Mouse (Mus musculus): Measurements from ENCODE around the gene Serpina3f. TPM values are rescaled to one million over a fixed set of nuclear protein-coding genes. Genes with fewer than 3 reads are reported as not detected.
A peak's percentile ranks its signal among the peaks of the same experiment; 100 is the strongest.

Gene Serpina3f
- total and polyA plus RNA-seq, 3 experiments = 0.35 to 0.51 TPM; not detected in 1

DNA sequence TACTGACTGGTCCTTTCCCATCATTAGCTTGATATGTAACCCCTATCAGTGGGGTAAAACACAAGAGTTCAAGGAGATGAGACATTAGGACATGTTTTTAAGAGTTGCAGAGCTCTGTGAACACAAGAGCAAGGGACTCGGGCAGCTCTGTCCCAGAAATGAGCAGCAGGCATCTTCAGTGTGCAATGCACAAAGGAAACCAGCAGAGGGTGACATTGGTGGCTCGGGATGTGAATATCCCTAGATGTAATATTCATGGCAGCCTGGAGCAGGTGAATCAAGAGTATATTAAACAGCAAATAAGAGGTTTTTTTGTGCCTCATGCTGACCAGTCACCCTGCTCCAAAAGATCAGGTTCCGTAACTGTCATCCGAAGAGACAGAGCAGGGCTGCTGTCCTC, 5.2 kb upstream of the Serpina3f start:
- H3K27me3 ChIP-seq (replicated peaks) = no peaks in the 10 kb centered on the region
- no peak overlapping the region for H3K9ac ChIP-seq (ENCODE audit: insufficient read depth, low read depth)
- no peaks in the 10 kb centered on the region for H3K9me3 ChIP-seq (replicated peaks; ENCODE audit: low read length)
- in situ Hi-C loops (cut with MboI; ENCODE audit: low pct_ligation_motif_present, low pct_unique_long_range_greater_than_20kb, low sequenced_read_pairs) (no loop called here), dilution Hi-C loops (cut with MboI; ENCODE audit: extremely low pct_ligation_motif_present, extremely low pct_unique_long_range_greater_than_20kb, low sequenced_read_pairs) (no loop called here)
- H3K4me1 ChIP-seq (ENCODE audit: control insufficient read depth in 1 of 2, insufficient read depth in 2 of 2) = peaks cover 5 to 17% of the 10 kb centered on the region in 2 experiments
- TF ChIP-seq CTCF (conservative IDR thresholded peaks at IDR 0.05 in 1 of 2, IDR thresholded peaks at IDR 0.05 in 1 of 2; ENCODE audit: low read depth in 2 of 2, low read length in 2 of 2) (peak; percentile 9 to 56; a peak in 2 of 4 replicates), TBP (conservative IDR thresholded peaks at IDR 0.05; ENCODE audit: low read depth, low read length) (no peak), GABPA (IDR thresholded peaks at IDR 0.05; ENCODE audit: insufficient replicate concordance, low read depth, low read length) (no peak), NRF1 (IDR thresholded peaks at IDR 0.05; ENCODE audit: low read depth, low read length) (no peak), MXI1 (IDR thresholded peaks at IDR 0.05; ENCODE audit: low read depth, low read length) (no peak), RAD21 (IDR thresholded peaks at IDR 0.05; ENCODE audit: low read depth, low read length) (peak; percentile 48), SMC3 (IDR thresholded peaks at IDR 0.05; ENCODE audit: low read depth, low read length) (peak; percentile 62), USF1 (IDR thresholded peaks at IDR 0.05; ENCODE audit: low read depth, low read length) (no peak)
- H3K4me3 ChIP-seq (replicated peaks in 1 of 3; ENCODE audit: low read depth in 2 of 3, low read length in 2 of 3, poor library complexity in 1 of 3) = no peak overlapping the region
- no peaks in the 10 kb centered on the region for H3K36me3 ChIP-seq (replicated peaks in 1 of 2; ENCODE audit: control insufficient read depth in 1 of 2, insufficient read depth in 1 of 2, low read length in 1 of 2)
- DNase-seq (ENCODE audit: extremely low read depth) = no peak
- H3K27ac ChIP-seq (ENCODE audit: insufficient read depth, low read depth) = no peak overlapping the region
- no peak overlapping the region for H3K4me2 ChIP-seq (ENCODE audit: insufficient read depth, low read depth, poor library complexity, severe bottlenecking)
- H3K79me2 ChIP-seq (replicated peaks; ENCODE audit: control insufficient read depth, extremely low read depth, insufficient read depth, poor library complexity, severe bottlenecking) = no peaks in the 10 kb centered on the region

DNA sequence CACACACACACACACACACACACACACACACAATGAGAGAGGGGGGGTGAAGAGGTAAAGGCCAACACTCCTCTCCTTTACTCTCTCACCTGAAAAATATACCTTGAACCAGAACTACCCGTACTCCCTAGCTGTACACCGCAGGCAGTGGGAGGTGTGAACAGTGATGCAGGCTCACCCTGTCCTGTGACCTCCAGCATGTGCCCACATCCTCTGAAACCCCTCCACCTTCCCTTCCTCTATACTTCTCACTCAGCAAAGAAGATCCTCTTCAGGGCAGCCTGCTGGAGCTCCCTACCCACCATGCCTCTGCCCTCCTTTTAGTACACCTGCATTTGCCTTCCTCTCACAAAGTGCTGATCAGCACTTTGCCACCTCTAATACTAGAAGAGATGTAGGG, 4.5 kb upstream of the Serpina3f start:
- DNase-seq (ENCODE audit: extremely low read depth) = no peak
- Histone ChIP-seq H3K79me2 (replicated peaks; ENCODE audit: control insufficient read depth, extremely low read depth, insufficient read depth, poor library complexity, severe bottlenecking) (no peaks in the 10 kb centered on the region), H3K9ac (ENCODE audit: insufficient read depth, low read depth) (no peak overlapping the region), H3K4me2 (ENCODE audit: insufficient read depth, low read depth, poor library complexity, severe bottlenecking) (no peak overlapping the region), H3K4me3 (replicated peaks in 1 of 3; ENCODE audit: low read depth in 2 of 3, low read length in 2 of 3, poor library complexity in 1 of 3) (no peak overlapping the region), H3K4me1 (ENCODE audit: control insufficient read depth in 1 of 2, insufficient read depth in 2 of 2) (peaks cover 8 to 24% of the 10 kb centered on the region in 2 experiments), H3K36me3 (replicated peaks in 1 of 2; ENCODE audit: control insufficient read depth in 1 of 2, insufficient read depth in 1 of 2, low read length in 1 of 2) (no peaks in the 10 kb centered on the region), H3K27ac (ENCODE audit: insufficient read depth, low read depth) (no peak overlapping the region), H3K9me3 (replicated peaks; ENCODE audit: low read length) (no peaks in the 10 kb centered on the region), H3K27me3 (replicated peaks) (no peaks in the 10 kb centered on the region)
- dilution Hi-C loops (cut with MboI; ENCODE audit: extremely low pct_ligation_motif_present, extremely low pct_unique_long_range_greater_than_20kb, low sequenced_read_pairs) (no loop called here), in situ Hi-C loops (cut with MboI; ENCODE audit: low pct_ligation_motif_present, low pct_unique_long_range_greater_than_20kb, low sequenced_read_pairs) (no loop called here)
- TF ChIP-seq MXI1 (IDR thresholded peaks at IDR 0.05; ENCODE audit: low read depth, low read length) = no peak
- no peak for TF ChIP-seq CHD1 (IDR thresholded peaks at IDR 0.05; ENCODE audit: low read depth, low read length)
- no peak for TF ChIP-seq CTCF (conservative IDR thresholded peaks at IDR 0.05 in 1 of 2, IDR thresholded peaks at IDR 0.05 in 1 of 2; ENCODE audit: low read depth in 2 of 2, low read length in 2 of 2)
- TF ChIP-seq RCOR1 (conservative IDR thresholded peaks at IDR 0.05; ENCODE audit: low read depth, low read length) = no peak
- TF ChIP-seq ZNF384 (IDR thresholded peaks at IDR 0.05; ENCODE audit: low read depth, low read length) = no peak
- TF ChIP-seq MAZ (IDR thresholded peaks at IDR 0.05; ENCODE audit: low read depth, low read length) = no peak
- no peak for TF ChIP-seq MAFK (IDR thresholded peaks at IDR 0.05; ENCODE audit: insufficient replicate concordance, low read length)
- TF ChIP-seq ELF1 (IDR thresholded peaks at IDR 0.05; ENCODE audit: low read depth, low read length) = no peak
- no peak for TF ChIP-seq ZC3H11A (IDR thresholded peaks at IDR 0.05; ENCODE audit: low read depth, low read length)

All from CH12.LX (cell line).